Mouse (Mus musculus): ENCODE measurements around the gene Oaz1. TPM values are rescaled to one million over a fixed set of nuclear protein-coding genes. Genes with fewer than 3 reads are reported as not detected.

Gene Oaz1
- total RNA-seq, 2 experiments from 2014 or later = 700 to 820 TPM

GRCm38 (mm10) chr10:80845732-80846131 lies 19.3 kb downstream of the Oaz1 start:
- no peak for DNase-seq

GRCm38 (mm10) chr10:80848571-80848970 lies 22.1 kb downstream of the Oaz1 start:
- peak; percentile 67 for DNase-seq

GRCm38 (mm10) chr10:80854913-80855748 lies 28.7 kb downstream of the Oaz1 start, which contains the start of the genes Lsm7 and Sppl2b:
Lsm7 (minus strand) TSS chr10:80855209.
Sppl2b (plus strand) TSS chr10:80855275.
- peak; percentile 99 for DNase-seq

DNA sequence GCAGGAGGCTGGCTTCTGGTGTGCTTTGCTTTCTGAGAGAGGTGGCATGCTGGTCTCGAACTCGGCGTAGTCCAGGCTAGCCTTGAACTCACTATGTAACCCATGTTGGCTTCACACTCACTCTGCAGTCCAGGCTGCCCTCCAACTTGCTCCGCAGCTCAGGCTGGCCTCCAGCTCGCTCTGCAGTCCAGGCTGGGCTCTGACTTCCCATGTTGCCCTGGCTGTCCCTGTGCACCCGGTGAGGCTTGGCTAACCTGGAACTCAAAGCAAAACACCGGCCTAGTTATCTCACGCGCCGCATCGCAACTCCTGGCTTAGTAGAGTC lies 29.3 kb downstream of the Oaz1 start:
- DNase-seq = no peak

GRCm38 (mm10) chr10:80856267-80856666 lies 29.8 kb downstream of the Oaz1 start:
- no peak for DNase-seq

DNA sequence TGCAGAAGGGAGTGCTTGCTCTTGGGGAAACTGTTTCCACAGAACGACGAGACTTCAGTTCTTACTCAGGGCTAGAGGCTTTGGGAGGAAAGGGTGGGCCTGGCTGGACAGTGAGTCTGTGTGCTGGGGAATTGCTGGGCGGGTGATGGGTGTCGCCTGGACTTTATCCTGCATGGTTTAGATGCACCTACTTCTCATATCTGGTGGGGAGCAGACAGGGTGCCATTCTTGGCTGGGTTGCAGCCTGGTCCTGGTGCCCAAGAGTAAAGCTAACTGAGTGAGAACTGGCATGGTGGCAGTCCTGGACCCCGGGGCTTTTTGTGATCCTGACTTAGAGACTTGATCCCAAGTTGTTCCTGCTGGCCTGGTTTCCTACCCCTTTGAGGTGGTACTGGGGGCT lies 30.5 kb downstream of the Oaz1 start:
- no peak for DNase-seq

- DNase-seq = no peak
These were observed 30.9 kb downstream of the Oaz1 start for GRCm38 (mm10) chr10:80857386-80857785.

DNA sequence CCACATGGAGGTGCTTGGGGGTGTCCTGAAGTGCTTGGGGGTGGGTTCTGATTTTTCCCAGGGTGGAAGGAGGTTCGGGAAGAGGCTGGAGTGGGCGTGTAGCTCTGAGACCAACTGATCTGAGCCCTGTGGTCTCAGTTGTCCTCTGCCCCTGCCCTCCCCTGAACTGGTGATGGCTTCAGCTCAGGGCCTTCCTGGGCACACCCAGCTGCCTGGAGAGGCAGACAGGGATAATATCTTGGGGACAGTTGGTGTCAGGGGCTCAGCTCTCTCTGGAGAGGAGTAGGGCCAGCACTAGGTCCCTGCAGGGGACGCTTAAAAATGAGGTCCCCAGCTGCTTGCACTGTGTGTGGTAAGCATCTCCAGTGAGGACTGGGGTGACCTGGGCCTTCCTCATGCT lies 31.4 kb downstream of the Oaz1 start:
- no peak for DNase-seq

GRCm38 (mm10) chr10:80858350-80858935 lies 32.0 kb downstream of the Oaz1 start:
- no peak for DNase-seq

DNA sequence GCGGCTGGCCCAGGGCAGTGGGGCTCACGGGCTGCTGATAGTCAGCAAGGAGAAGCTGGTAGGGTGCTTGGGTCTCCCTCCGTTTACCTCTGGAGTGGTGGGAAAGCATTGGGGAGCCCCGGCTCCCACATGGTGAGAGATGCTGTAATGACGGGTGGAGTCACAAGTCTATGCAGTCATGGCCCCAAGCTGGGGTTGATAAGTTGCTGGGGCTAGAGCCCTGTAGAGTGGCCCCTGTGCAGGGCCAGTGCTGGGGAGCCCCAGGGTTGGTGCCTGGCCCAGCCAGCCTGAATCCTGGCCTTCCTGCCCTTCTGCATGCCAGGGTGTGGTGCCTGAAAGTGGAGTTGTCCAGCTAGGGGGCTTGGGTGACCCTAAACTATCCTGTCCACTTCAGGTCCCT lies 35.8 kb downstream of the Oaz1 start:
- no peak for DNase-seq

- DNase-seq = no peak
These were observed 38.0 kb downstream of the Oaz1 start for GRCm38 (mm10) chr10:80864446-80864845.

DNA sequence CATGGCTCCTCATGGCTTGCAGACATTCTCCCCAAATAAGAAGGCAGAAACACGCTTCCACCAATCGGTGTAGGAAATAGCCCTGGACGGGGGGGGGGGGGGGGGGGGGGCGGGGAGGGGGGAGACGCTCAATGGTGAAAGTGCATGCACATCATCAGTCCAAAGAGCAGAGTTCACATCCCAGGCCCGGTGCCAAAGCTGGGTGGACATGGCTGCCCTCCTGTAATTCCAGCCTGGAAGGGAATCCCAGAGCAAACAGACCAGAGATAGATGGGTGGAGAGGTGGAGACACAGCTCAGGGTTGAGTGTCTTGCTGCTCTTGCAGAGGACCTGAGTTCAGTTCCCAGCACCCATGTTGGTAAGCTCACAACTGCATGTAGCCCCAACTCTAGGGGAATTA lies 44.5 kb downstream of the Oaz1 start:
- no peak for DNase-seq

- no peak for DNase-seq
These were observed 45.1 kb downstream of the Oaz1 start, which contains the start of gene Tmprss9 for GRCm38 (mm10) chr10:80871581-80871980. Tmprss9 (plus strand) TSS chr10:80871848.

GRCm38 (mm10) chr10:80874035-80874434 lies 47.6 kb downstream of the Oaz1 start:
- no peak for DNase-seq

GRCm38 (mm10) chr10:80876028-80876427 lies 49.6 kb downstream of the Oaz1 start:
- peak; percentile 71 for DNase-seq

DNA sequence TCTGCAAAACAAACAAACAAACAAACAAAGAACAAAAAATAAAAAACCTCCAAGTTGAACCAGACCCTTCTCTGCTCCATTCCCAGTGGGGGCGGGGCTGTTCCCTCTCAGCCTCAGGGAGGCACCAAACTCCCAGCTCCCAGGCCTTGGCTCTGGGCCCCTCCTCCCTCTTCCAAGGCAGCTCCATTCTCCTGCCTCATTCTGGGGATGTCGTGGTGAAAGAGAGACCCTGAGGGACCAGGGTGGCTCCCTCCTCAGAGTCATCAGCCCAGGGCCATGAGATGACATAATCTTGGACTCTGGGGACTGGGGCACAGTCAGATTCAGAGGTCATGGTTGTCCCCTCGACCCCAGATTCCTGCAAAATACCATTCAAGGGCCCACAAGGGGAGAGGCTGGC lies 50.1 kb downstream of the Oaz1 start:
- peak; percentile 45 for DNase-seq

Small RNA genes lying within 50 kb of the gene (microRNA-seq; reads per million reads assigned to microRNA genes)
- gene Mir1982 = 1.8 reads per million

Other genes with a start within 250 kb of the Oaz1 start
- gene Klf16, start 249.3 kb upstream of the Oaz1 start, total RNA-seq (2021) = 10 to 100 TPM; 12.4 to 14.1 TPM
- gene Abhd17a, start 236.3 kb upstream of the Oaz1 start, total RNA-seq (2021) = 100 to 1,000 TPM; 108 to 113 TPM
- 10 to 100 TPM; 41.8 to 42.3 TPM for gene Scamp4, start 223.8 kb upstream of the Oaz1 start, total RNA-seq (2021)
- 1 to 10 TPM; 3.9 to 5.1 TPM for gene Adat3, start 223.8 kb upstream of the Oaz1 start, total RNA-seq (2021)
- 1 to 10 TPM; 1.6 to 2.7 TPM for gene Gm49322, start 220.6 kb upstream of the Oaz1 start, total RNA-seq (2021)
- 100 to 1,000 TPM; 121 to 131 TPM for gene Csnk1g2, start 203.8 kb upstream of the Oaz1 start, total RNA-seq (2021)
- 10 to 100 TPM; 50.4 to 65.3 TPM for gene Btbd2, start 169.6 kb upstream of the Oaz1 start, total RNA-seq (2021)
- gene Mknk2, start 148.5 kb upstream of the Oaz1 start, total RNA-seq (2021) = 100 to 1,000 TPM; 249 to 298 TPM
- gene Mob3a, start 124.7 kb upstream of the Oaz1 start, total RNA-seq (2021) = 10 to 100 TPM; 17.7 to 20.1 TPM
- 10 to 100 TPM in 1 of 2 experiments, 1 to 10 TPM in 1; 6.9 to 13.1 TPM for gene Izumo4, start 124.5 kb upstream of the Oaz1 start, total RNA-seq (2021)
- gene Ap3d1, start 84.4 kb upstream of the Oaz1 start, total RNA-seq (2021) = 10 to 100 TPM; 64.7 to 82.6 TPM
- gene Dot1l, start 71.5 kb upstream of the Oaz1 start, total RNA-seq (2021) = 10 to 100 TPM; 64.5 to 80.9 TPM
- 10 to 100 TPM; 45.2 to 50.5 TPM for gene Sf3a2, start 28.5 kb upstream of the Oaz1 start, total RNA-seq (2021)
- 10 to 100 TPM; 50.0 to 63.2 TPM for gene Plekhj1, start 28.0 kb upstream of the Oaz1 start, total RNA-seq (2021)
- gene Amh, start 21.4 kb upstream of the Oaz1 start, total RNA-seq (2021) = under 1 TPM; 0.57 to 0.79 TPM
- gene Jsrp1, start 13.2 kb upstream of the Oaz1 start, total RNA-seq (2021) = 10 to 100 TPM in 1 of 2 experiments, 1 to 10 TPM in 1; 9.8 to 24.0 TPM
- gene Lingo3, start 17.4 kb downstream of the Oaz1 start, total RNA-seq (2021) = 1 to 10 TPM in 1 of 2 experiments, under 1 TPM in 1; 0.99 to 1.5 TPM
- 10 to 100 TPM; 35.3 to 37.8 TPM for gene Lsm7, start 28.6 kb downstream of the Oaz1 start, total RNA-seq (2021)
- gene Sppl2b, start 28.6 kb downstream of the Oaz1 start, total RNA-seq (2021) = 10 to 100 TPM; 25.3 to 39.8 TPM
- under 1 TPM; 0.09 to 0.12 TPM for gene Tmprss9, start 45.2 kb downstream of the Oaz1 start, total RNA-seq (2021)
- gene Timm13, start 74.3 kb downstream of the Oaz1 start, total RNA-seq (2021) = 100 to 1,000 TPM; 271 to 285 TPM
- 10 to 100 TPM; 14.5 to 16.5 TPM for gene Lmnb2, start 91.6 kb downstream of the Oaz1 start, total RNA-seq (2021)
- gene Gadd45b, start 103.4 kb downstream of the Oaz1 start, total RNA-seq (2021) = 10 to 100 TPM; 11.7 to 44.5 TPM
- 1 to 10 TPM; 5.4 to 6.4 TPM for gene Gng7, start 188.3 kb downstream of the Oaz1 start, total RNA-seq (2021)
- gene Diras1, start 199.0 kb downstream of the Oaz1 start, total RNA-seq (2021) = 1 to 10 TPM; 2.8 to 3.4 TPM
- gene Slc39a3, start 210.8 kb downstream of the Oaz1 start, total RNA-seq (2021) = 10 to 100 TPM; 28.5 to 32.8 TPM
- gene Sgta, start 233.5 kb downstream of the Oaz1 start, total RNA-seq (2021) = 100 to 1,000 TPM; 190 to 191 TPM
- 10 to 100 TPM; 31.8 to 42.4 TPM for gene Thop1, start 243.4 kb downstream of the Oaz1 start, total RNA-seq (2021)

All from adrenal gland, postnatal 10 days (tissue).